Mouse (Mus musculus): Measurements from ENCODE around the gene Gtf2h5.

Gene Gtf2h5

GRCm38 (mm10) chr17:6110956-6111355 is 31.4 kb downstream of the Gtf2h5 start:
- DNase-seq (ENCODE audit: low spot score in 2 of 2) = no peak

GRCm38 (mm10) chr17:6113653-6114052 is 34.1 kb downstream of the Gtf2h5 start:
- no peak for DNase-seq (ENCODE audit: low spot score in 2 of 2)

GRCm38 (mm10) chr17:6115085-6115484 is 35.5 kb downstream of the Gtf2h5 start:
- no peak for DNase-seq (ENCODE audit: low spot score in 2 of 2)

- DNase-seq (ENCODE audit: low spot score in 2 of 2) = no peak
Measured at GRCm38 (mm10) chr17:6117148-6117725, 37.7 kb downstream of the Gtf2h5 start.

GRCm38 (mm10) chr17:6117917-6118316 is 38.3 kb downstream of the Gtf2h5 start:
- DNase-seq (ENCODE audit: low spot score in 2 of 2) = no peak

GRCm38 (mm10) chr17:6118861-6119260 is 39.3 kb downstream of the Gtf2h5 start:
- no peak for DNase-seq (ENCODE audit: low spot score in 2 of 2)

GRCm38 (mm10) chr17:6123776-6124175 is 44.2 kb downstream of the Gtf2h5 start:
- no peak for DNase-seq (ENCODE audit: low spot score in 2 of 2)

GRCm38 (mm10) chr17:6125441-6125840 is 45.9 kb downstream of the Gtf2h5 start:
- no peak for DNase-seq (ENCODE audit: low spot score in 2 of 2)

- no peak for DNase-seq (ENCODE audit: low spot score in 2 of 2)
Measured at GRCm38 (mm10) chr17:6128039-6128438, 48.5 kb downstream of the Gtf2h5 start.

GRCm38 (mm10) chr17:6129361-6129760 is 49.8 kb downstream of the Gtf2h5 start:
- DNase-seq (ENCODE audit: low spot score in 2 of 2) = no peak

GRCm38 (mm10) chr17:6131083-6131482 is 51.5 kb downstream of the Gtf2h5 start:
- DNase-seq (ENCODE audit: low spot score in 2 of 2) = no peak

Measured in right cerebral cortex, postnatal 36 days (tissue).